11 mouse cellular contexts compared by ENCODE assay signal in the genomic region with DNA sequence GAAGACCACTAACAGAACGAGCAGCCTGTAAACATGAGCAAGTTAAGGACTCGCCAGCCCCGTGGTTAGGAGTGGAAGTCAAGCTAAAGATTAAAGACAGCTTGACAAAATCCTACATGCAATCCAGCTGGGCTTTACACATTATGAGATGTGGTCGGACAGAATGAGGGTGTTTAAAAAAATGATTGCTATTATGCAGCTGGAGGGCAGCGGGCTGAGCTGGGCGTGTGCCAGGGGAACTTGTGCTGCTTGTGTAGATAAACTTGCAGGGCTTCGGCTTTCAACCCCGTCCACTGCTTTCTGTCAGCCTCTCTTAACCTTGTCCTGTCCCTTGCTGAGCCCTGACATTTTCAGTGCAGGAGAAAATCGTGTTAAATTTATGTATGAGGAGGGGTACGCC.
DNase-seq lines count a peak whose midpoint lies in the region; ATAC-seq and TF ChIP-seq lines count a peak whose summit lies in the region.
"Had no signal": no experiment of that assay in that cellular context is flagged by ENCODE, and none has a peak within 500 bp of the region (broad histone marks: within the 10 kb centered on the region; RNA-seq: fewer than 3 reads in every experiment).

No protein-coding gene starts in this region.

- H3K9ac ChIP-seq in liver, adult 2 months (ENCODE audit: low read depth, low read length) = no peak overlapping the region
- no peak overlapping the region for H3K9ac ChIP-seq in liver, embryonic 11.5 days (ENCODE audit: low read depth, low read length)
- no peak overlapping the region for H3K9ac ChIP-seq in kidney, embryonic 15.5 days

- no peaks in the 10 kb centered on the region for H3K36me3 ChIP-seq in liver, adult 2 months (ENCODE audit: control insufficient read depth, insufficient read depth, low read length)
- no peaks in the 10 kb centered on the region for H3K36me3 ChIP-seq in liver, embryonic 11.5 days (ENCODE audit: control insufficient read depth, insufficient read depth, low read length)
- no peaks in the 10 kb centered on the region for H3K36me3 ChIP-seq in kidney, embryonic 15.5 days
- H3K36me3 ChIP-seq: midbrain, embryonic 10.5 days had no signal

- WGBS in liver, adult 2 months = 63% methylated on average over 10 of the region's 10 CpGs
- WGBS in liver, embryonic 11.5 days = 45% methylated on average over 10 of the region's 10 CpGs
- WGBS in kidney, embryonic 15.5 days = 39% methylated on average over 10 of the region's 10 CpGs

- peak; percentile 14 for DNase-seq in liver, adult 2 months (ENCODE audit: extremely low read depth, low read depth, low spot score)
- DNase-seq in liver, embryonic 11.5 days (ENCODE audit: low spot score) = no peak
- DNase-seq in brain, embryonic 14.5 days (ENCODE audit: low read depth) = peak; percentile 60
- peak; percentile 27 for DNase-seq in ovary, postnatal 14 days (ENCODE audit: low spot score)
- no peak for DNase-seq in thymus, postnatal 0 days (ENCODE audit: low spot score)
- DNase-seq in frontal cortex, postnatal 10 days (ENCODE audit: low spot score in 2 of 2) = no peak
- no peak for DNase-seq in layer of hippocampus, postnatal 10 days (ENCODE audit: low spot score in 2 of 2)
- DNase-seq: cerebellum, adult 2 months; right cerebral cortex, postnatal 4 days had no signal

- no peaks in the 10 kb centered on the region for H3K27me3 ChIP-seq in liver, adult 2 months (ENCODE audit: control insufficient read depth, insufficient read depth, low read length)
- no peaks in the 10 kb centered on the region for H3K27me3 ChIP-seq in liver, embryonic 11.5 days (replicated peaks; ENCODE audit: control insufficient read depth, insufficient read depth, low read length)
- H3K27me3 ChIP-seq in kidney, embryonic 15.5 days = peaks cover 7% of the 10 kb centered on the region; the same call in 1 of the 2 replicates

- TF ChIP-seq CTCF in liver, adult 2 months (IDR thresholded peaks at IDR 0.05; ENCODE audit: low read depth, low read length) = no peak
- no peak for TF ChIP-seq CTCF in brain, embryonic 14.5 days (IDR thresholded peaks at IDR 0.05; ENCODE audit: borderline replicate concordance, extremely low read depth, insufficient read depth, insufficient read length)

- H3K4me2 ChIP-seq in liver, embryonic 11.5 days = no peak overlapping the region
- H3K4me2 ChIP-seq in kidney, embryonic 15.5 days = 0 out of 2 replicates have a peak overlapping the region, but pooled peaks have one; percentile 14

- H3K79me2 ChIP-seq in liver, adult 2 months (ENCODE audit: control insufficient read depth, insufficient read depth, low read length) = no peaks in the 10 kb centered on the region

- H3K4me1 ChIP-seq in liver, adult 2 months (ENCODE audit: control insufficient read depth, insufficient read depth, low read length) = no peaks in the 10 kb centered on the region
- no peaks in the 10 kb centered on the region for H3K4me1 ChIP-seq in liver, embryonic 11.5 days (replicated peaks; ENCODE audit: control insufficient read depth, insufficient read depth, low read length)
- peaks cover 9% of the 10 kb centered on the region; the same call in 1 of the 2 replicates for H3K4me1 ChIP-seq in kidney, embryonic 15.5 days
- H3K4me1 ChIP-seq: midbrain, embryonic 10.5 days had no signal

- no peak for TF ChIP-seq POLR2A in liver, adult 2 months (IDR thresholded peaks at IDR 0.05; ENCODE audit: extremely low read depth, insufficient read depth, low read length)
- no peak for TF ChIP-seq POLR2A in brain, embryonic 14.5 days (IDR thresholded peaks at IDR 0.05; ENCODE audit: borderline replicate concordance, extremely low read depth, insufficient read depth, insufficient read length, poor library complexity, severe bottlenecking)

- H3K27ac ChIP-seq in liver, adult 2 months (replicated peaks; ENCODE audit: insufficient read depth, low read depth, low read length) = no peak overlapping the region
- H3K27ac ChIP-seq in liver, embryonic 11.5 days (ENCODE audit: low read depth, low read length) = no peak overlapping the region
- H3K27ac ChIP-seq in kidney, embryonic 15.5 days = no peak overlapping the region
- H3K27ac ChIP-seq: midbrain, embryonic 10.5 days had no signal

- no peaks in the 10 kb centered on the region for H3K9me3 ChIP-seq in liver, embryonic 11.5 days (ENCODE audit: control insufficient read depth, low read length)
- no peaks in the 10 kb centered on the region for H3K9me3 ChIP-seq in kidney, embryonic 15.5 days (replicated peaks)
- H3K9me3 ChIP-seq: midbrain, embryonic 10.5 days had no signal

- H3K4me3 ChIP-seq in liver, adult 2 months (ENCODE audit: insufficient read depth, low read depth, low read length) = no peak overlapping the region
- H3K4me3 ChIP-seq in liver, embryonic 11.5 days (ENCODE audit: low read depth, low read length) = no peak overlapping the region
- H3K4me3 ChIP-seq in kidney, embryonic 15.5 days (replicated peaks) = no peak overlapping the region
- H3K4me3 ChIP-seq: midbrain, embryonic 10.5 days had no signal

- ATAC-seq in liver, embryonic 11.5 days (replicated peaks; ENCODE audit: low FRiP score) = no peak
- no peak for ATAC-seq in kidney, embryonic 15.5 days (replicated peaks; ENCODE audit: low FRiP score)

Comparison
In these comparisons a context has a peak if more than half of its experiments do, and no peak if none do; other contexts are left out.
1. DNase-seq: peak in liver, adult 2 months (single experiment), brain, embryonic 14.5 days (single experiment) and ovary, postnatal 14 days (single experiment); none in liver, embryonic 11.5 days (single experiment), thymus, postnatal 0 days (single experiment), frontal cortex, postnatal 10 days (0 of 2) and layer of hippocampus, postnatal 10 days (0 of 2).